ENCODE assay signal across 13 mouse cellular contexts in the genomic region with DNA sequence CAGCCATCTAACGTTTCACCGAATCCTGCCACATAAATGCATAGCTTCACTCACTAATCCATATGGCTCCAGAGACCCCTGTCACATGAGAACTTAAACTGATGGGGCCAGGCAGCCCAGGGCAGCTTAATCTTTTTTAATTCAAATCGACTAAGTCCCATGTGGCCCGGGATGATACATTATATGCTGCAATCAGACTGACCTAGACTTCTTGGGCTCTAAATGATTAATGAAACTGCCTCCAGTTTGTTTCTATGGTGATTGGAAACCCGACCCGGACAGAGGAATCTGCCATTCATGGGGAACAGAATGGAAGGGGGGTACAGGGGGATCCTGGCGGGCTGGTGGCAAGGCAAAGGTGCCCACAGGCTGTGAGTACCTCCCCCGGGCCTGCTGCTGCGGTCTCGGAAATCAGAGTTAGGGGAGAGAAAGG.
DNase-seq lines count a peak whose midpoint lies in the region; ATAC-seq lines count a peak whose summit lies in the region.
"Had no signal": no experiment of that assay in that cellular context is flagged by ENCODE, and none has a peak within 500 bp of the region (broad histone marks: within the 10 kb centered on the region; RNA-seq: fewer than 3 reads in every experiment).

No protein-coding gene starts in this region.

- 7% methylated on average over 10 of the region's 10 CpGs for WGBS in hindbrain, embryonic 12.5 days
- WGBS in midbrain, embryonic 14.5 days = 1% methylated on average over 10 of the region's 10 CpGs

- H3K36me3 ChIP-seq in hindbrain, embryonic 12.5 days = no peaks in the 10 kb centered on the region
- H3K36me3 ChIP-seq in midbrain, embryonic 14.5 days (ENCODE audit: control insufficient read depth, insufficient read depth, low read length) = no peaks in the 10 kb centered on the region

- peak overlapping the region; percentile 45 for H3K4me2 ChIP-seq in hindbrain, embryonic 12.5 days (replicated peaks)
- peak overlapping the region; percentile 41 for H3K4me2 ChIP-seq in midbrain, embryonic 14.5 days (ENCODE audit: low read length)

- peak overlapping the region; percentile 36 for H3K27ac ChIP-seq in hindbrain, embryonic 12.5 days
- H3K27ac ChIP-seq in midbrain, embryonic 14.5 days (replicated peaks; ENCODE audit: low read depth, low read length) = no peak overlapping the region

- H3K4me1 ChIP-seq in hindbrain, embryonic 12.5 days = peaks cover 19% of the 10 kb centered on the region
- H3K4me1 ChIP-seq in midbrain, embryonic 14.5 days (ENCODE audit: control insufficient read depth, insufficient read depth, low read length) = peaks cover 11% of the 10 kb centered on the region

- peak; percentile 94 for ATAC-seq in hindbrain, embryonic 12.5 days (ENCODE audit: low FRiP score)
- peak; percentile 75 for ATAC-seq in midbrain, embryonic 14.5 days (ENCODE audit: low FRiP score, low TSS enrichment)
- no peak for ATAC-seq in megakaryocyte, adult 5-6 weeks (ENCODE audit: poor library complexity, severe bottlenecking)
- ATAC-seq: intestine, embryonic 16.5 days; lung, postnatal 0 days had no signal

- no peak overlapping the region for H3K9ac ChIP-seq in hindbrain, embryonic 12.5 days
- no peak overlapping the region for H3K9ac ChIP-seq in midbrain, embryonic 14.5 days (replicated peaks; ENCODE audit: low read length)

- DNase-seq in embryo, embryonic 10 days (ENCODE audit: low spot score) = peak; percentile 68
- DNase-seq in embryo, embryonic 9.5 days (ENCODE audit: extremely low spot score) = peak; percentile 64
- peak; percentile 83 for DNase-seq in midbrain, embryonic 14.5 days
- DNase-seq in frontal cortex, postnatal 14 days (ENCODE audit: low spot score in 2 of 2) = no peak
- no peak for DNase-seq in heart, adult 11 months
- no peak for DNase-seq in layer of hippocampus, adult 11-12 months (ENCODE audit: low spot score)
- DNase-seq: adrenal gland, postnatal 25 days; cerebellum, postnatal 25 days; gastrocnemius, postnatal 25 days had no signal

- H3K9me3 ChIP-seq in hindbrain, embryonic 12.5 days (replicated peaks) = peaks cover 4% of the 10 kb centered on the region; the same call in 1 of the 2 replicates
- no peaks in the 10 kb centered on the region for H3K9me3 ChIP-seq in midbrain, embryonic 14.5 days (ENCODE audit: control insufficient read depth, low read length)

- H3K4me3 ChIP-seq in hindbrain, embryonic 12.5 days = no peak overlapping the region
- H3K4me3 ChIP-seq in midbrain, embryonic 14.5 days (replicated peaks; ENCODE audit: low read depth, low read length) = no peak overlapping the region

- H3K27me3 ChIP-seq in hindbrain, embryonic 12.5 days = peaks cover 22% of the 10 kb centered on the region
- 0 out of 2 replicates have a peak, but pooled peaks cover 3% of the 10 kb centered on the region for H3K27me3 ChIP-seq in midbrain, embryonic 14.5 days (ENCODE audit: control insufficient read depth, insufficient read depth, low read length)

Comparison
In these comparisons a context has a peak if more than half of its experiments do, and no peak if none do; other contexts are left out.
1. DNase-seq: peak in embryo, embryonic 10 days (single experiment), embryo, embryonic 9.5 days (single experiment) and midbrain, embryonic 14.5 days (single experiment); none in frontal cortex, postnatal 14 days (0 of 2), heart, adult 11 months (single experiment) and layer of hippocampus, adult 11-12 months (single experiment).